Mouse (Mus musculus): ENCODE measurements around the gene Kcnk15.

Gene Kcnk15

DNA sequence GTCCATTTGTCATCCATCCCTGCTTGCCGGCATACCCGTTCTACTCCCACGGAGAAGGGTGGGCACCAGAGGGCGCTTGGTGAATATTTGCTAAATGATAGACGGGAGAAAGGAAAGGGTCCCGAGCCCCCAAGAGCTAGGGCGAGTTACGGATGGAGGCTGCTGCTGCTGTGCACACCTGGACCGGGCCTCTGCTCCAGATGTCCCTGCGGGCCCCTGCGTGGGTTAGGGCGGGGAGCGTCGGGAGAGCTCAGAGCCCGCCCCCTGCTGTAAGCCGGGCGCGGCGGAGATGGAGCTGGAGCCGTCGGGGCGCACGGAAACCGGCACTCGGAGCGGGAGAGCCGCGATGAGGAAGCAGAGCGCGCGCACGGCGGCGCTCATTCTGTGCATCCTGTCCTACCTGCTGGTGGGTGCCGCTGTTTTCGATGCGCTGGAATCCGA is at the start of gene Kcnk15:
Kcnk15 (plus strand) TSS at position 191 of the 441 bp plus-strand sequence.
- no peak for DNase-seq

GRCm38 (mm10) chr2:163803838-163804237 is 49.6 kb upstream of the Kcnk15 start:
- DNase-seq: no peak

DNA sequence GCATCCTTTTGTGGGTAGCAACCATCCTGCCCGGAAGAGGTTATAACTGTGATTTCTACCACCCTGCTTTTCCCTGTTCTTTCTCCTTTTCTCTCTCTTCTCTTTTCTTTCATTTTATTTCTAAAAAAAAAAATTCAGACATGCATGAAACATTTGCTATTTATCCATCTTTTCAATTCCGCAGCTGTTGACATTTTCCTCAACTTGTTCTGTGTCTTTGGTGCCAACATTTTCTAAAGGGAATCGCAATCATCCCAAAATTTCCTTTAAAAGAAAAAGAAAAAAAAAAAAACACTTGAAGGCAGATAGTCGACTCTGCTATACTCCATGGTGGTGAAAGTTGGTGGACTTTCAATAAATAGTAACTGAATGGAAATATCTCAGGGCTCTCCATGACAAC is 44.3 kb upstream of the Kcnk15 start:
- DNase-seq: no peak

GRCm38 (mm10) chr2:163809704-163810103 is 43.7 kb upstream of the Kcnk15 start:
- no peak for DNase-seq

DNA sequence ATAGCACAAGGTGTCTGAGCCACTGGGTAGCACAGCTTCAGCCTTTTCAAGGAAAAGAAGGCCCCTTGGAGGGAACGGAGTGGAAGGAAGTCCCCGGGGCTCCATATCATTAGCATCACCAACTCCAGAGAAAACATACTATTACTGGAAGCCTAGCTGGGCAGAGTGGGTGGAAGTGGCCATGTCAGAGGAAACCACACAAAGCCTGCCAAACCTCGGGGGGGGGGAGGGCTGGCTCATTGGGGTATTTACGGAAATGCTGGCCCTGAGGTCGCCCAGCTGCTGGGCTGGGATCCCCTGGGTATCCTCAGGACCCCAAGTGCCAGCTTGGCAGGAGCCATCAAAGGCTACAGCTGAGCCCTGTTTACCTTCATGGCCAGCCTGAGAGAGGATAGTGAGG is 40.4 kb upstream of the Kcnk15 start:
- no peak for DNase-seq

DNA sequence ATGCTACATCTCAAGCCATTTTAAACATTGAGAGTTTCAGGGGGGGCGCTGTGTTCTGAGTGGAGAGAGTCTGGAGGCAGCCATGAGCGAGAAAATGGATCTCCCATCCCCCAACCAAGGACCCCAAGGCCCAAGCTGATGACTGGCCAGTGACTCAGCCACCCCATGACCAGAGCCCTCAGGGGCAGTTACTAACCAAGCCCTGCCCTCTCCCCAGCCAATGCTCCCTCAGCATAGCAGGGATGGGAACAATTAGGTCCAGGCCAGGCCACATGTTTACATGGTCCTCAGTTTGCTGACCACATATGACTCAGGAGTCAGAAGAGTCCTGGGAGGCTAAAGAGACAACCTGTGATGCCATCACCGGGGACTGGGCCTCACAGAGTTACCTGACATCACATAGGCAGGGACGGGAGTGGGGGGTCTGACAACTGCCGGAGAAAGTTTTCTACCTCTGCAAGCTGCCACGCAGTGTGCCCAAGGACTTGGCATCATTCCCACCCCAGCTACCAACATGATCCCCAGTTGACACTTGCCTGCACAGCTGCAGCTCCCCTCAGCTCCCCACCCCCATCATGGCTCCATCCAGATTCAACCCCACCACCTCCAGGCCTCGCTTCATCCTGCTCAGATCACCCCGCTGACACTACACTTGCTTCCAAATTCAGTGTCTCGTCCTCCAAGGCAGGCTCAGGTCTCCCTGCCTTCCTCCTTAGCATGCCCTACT is 38.5 kb upstream of the Kcnk15 start:
- DNase-seq: no peak

DNA sequence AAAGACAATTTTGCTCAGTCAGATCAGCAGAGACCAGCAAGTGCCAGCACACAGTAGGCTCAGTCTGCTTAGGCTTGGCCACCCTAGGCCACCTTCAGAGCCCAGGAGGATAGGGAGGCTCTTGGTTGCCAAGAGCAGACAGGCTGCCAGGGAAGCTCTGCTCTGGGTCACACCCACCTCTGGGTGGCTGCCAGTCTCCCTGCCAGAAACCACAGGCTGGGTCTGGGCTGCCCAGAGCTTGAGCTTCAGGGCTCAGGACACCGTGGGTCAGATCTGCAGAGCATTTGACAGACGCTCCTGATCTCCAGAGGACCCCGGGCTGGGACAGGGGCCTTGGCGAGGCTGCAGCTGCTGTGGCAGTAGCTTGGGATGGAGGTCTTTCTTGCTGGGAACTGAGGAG is 32.8 kb upstream of the Kcnk15 start, which contains the start of gene Ccn5:
Ccn5 (plus strand) TSS at position 255 of the 400 bp plus-strand sequence.
- peak; percentile 87 for DNase-seq

DNA sequence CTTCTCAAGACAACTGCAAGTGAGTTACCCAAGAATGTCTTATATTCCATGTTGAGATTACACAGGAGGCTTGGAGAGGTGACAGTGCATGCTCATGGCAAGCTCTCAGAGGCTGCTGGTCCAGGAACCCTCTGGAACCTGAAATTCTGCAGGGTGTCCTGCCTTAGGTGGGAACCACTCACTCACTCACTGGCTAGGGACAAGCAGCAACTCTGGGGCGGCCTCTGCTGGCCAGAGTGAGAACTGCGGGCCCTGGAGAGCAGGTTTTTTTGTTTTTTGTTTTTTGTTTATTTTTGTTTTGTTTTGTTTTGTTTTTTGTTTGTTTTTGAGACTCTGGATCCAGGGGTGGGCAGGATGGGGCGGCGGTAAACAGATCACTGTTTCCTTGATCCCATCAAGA is 30.2 kb upstream of the Kcnk15 start:
- DNase-seq: peak; percentile 41

DNA sequence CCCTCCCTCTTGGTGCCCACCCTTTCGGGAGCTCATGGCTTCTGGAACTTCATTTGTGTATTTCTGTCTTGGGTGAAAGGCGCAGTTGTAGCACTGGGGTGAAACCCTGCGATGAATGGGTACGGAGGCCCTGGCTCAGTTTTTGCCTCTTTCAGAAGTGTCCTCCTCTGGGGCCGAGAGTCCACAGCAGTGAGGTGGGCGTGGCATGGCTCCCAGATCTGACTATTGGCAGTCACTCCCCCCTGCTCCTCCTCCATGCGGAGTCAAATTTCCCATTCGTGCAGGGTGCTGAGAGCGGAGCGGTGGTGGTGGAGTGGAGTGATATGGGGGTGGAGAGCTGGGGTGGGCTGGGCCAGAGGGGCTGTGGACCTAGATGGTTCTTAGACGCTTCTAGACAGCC is 29.7 kb upstream of the Kcnk15 start:
- no peak for DNase-seq

- no peak for DNase-seq
Measured at GRCm38 (mm10) chr2:163825861-163826260, 27.6 kb upstream of the Kcnk15 start.

GRCm38 (mm10) chr2:163826494-163826893 is 27.0 kb upstream of the Kcnk15 start:
- DNase-seq: no peak

DNA sequence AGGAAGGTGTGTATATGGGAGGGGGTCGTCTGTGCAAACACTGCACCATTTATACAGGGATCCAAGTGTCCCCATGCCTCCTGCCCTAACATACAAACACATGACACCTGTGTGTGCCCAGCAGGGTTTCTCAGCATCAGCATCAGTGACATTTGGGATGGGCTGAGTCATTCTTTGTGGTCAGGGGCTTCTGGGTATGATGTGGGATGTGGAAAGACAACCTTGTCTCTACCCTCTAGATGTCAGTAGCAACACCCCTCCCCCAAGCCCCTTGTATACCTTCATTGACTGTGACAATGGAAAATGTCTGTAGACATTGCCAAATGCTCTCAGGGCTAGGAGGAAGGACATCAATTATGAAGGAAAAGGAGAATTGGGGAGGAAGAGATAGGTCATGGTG is 22.3 kb upstream of the Kcnk15 start:
- DNase-seq: no peak

DNA sequence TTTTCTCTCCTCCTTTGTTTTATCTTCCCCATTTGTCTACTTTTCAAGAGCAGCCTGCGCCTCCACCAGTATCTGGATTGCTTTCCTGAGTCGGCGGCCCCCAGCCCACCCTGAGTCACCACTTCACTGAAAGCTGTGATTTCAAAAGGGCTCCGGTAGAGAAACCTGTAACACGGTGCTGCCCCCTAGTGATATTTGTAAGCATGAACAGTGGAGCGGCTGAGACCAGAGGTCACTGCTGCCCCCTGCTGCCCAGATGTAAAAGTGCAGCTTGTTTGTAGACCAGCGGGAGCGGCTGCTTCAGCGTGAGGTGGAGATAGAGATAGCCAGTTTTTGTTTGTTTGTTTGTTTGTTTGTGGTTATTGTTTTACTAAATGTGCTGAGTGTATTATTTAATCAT is 15.4 kb upstream of the Kcnk15 start:
- peak; percentile 90 for DNase-seq

DNA sequence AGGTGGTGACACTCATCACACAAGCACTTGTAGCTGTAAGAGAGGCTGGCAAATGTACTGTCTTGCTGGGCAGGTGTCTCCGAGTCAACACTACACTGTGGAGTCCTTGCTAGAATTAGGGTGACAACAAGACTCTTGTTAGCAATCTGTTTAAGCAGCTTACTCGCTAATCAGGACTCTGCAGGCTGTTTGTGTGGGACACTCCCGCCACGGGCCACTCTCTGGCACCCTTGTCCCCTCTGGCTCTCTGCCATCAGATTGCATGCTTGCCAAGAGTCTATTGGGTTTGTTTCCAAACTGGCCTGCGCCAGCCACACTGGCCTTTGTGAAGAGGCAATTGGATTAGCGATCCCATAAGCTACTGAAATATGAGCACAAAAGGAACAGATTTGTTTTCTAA is 13.9 kb upstream of the Kcnk15 start:
- peak; percentile 87 for DNase-seq

DNA sequence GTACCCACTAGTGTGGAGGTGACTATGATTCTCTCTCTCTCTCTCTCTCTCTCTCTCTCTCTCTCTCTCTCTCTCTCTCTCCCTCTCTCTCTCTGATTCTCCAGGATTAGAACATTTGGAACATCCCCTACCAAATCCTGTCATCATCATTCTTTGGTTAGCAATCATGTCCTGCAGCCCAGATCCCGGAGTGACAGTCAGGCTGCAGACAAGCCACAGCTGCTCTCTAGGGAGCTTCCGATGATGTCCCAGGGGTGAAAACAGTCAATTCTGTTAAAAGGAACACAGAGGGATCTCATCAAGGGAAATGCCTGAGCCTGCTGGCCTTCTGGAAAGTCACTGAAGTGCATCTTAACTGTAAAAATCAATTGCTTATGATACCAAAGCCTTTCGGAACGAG is 11.4 kb upstream of the Kcnk15 start:
- DNase-seq: no peak

- DNase-seq: no peak
Measured at GRCm38 (mm10) chr2:163857233-163857632, 3.8 kb downstream of the Kcnk15 start.

GRCm38 (mm10) chr2:163858254-163858947 is 5.0 kb downstream of the Kcnk15 start:
- DNase-seq: peak; percentile 60

GRCm38 (mm10) chr2:163865311-163865710 is 11.9 kb downstream of the Kcnk15 start:
- DNase-seq: peak; percentile 66

GRCm38 (mm10) chr2:163866061-163866460 is 12.6 kb downstream of the Kcnk15 start:
- DNase-seq: no peak

- DNase-seq: no peak
Measured at GRCm38 (mm10) chr2:163869783-163870182, 16.3 kb downstream of the Kcnk15 start.

DNA sequence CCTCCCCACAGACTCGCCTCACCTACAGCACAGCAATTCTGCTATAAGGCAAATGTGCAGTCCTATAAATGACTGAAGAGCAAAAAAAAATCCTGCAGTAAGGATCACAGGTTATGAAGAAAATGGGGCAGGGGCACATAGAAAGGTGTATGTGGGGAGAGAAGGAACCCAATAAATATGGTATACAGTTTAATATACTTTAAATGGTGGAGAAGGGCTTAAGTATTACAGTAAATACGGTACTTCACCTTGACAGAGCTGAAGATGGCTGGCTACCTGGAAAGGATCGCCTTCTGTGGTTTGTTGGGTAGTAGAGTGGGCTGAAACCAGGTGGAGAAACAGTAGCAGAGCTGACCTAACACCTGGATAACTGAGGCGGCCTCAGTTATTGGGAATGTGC is 17.8 kb downstream of the Kcnk15 start:
- no peak for DNase-seq

DNA sequence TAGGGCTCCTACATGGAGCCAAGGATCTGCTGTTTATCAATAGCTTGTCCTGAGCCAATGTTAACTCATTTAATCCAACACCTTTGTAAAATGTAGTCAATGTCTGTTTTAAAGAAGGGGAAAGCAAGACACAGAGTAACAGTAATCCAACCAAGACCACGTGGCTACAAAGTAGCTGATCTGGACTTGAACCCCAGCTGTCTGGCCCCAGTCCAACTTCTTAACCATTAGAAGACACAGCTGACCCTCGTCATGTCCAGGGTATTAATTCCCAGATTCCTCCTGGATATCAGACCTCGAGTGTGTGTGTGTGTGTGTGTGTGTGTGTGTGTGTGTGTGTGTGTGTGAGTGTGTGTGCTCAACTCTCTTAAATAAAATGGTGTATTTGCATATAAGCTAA is 18.5 kb downstream of the Kcnk15 start:
- no peak for DNase-seq

- no peak for DNase-seq
Measured at GRCm38 (mm10) chr2:163874877-163875276, 21.4 kb downstream of the Kcnk15 start.

GRCm38 (mm10) chr2:163875484-163875883 is 22.0 kb downstream of the Kcnk15 start:
- DNase-seq: no peak

All from cerebellum, adult 9-10 months (tissue).